Mouse (Mus musculus) stomach, postnatal 0 days (tissue): ENCODE results near the gene Vps35l.

Experiments
- CTCF ChIP-seq: IDR thresholded peaks from 2 replicates; pipeline ENCODE4 v1.5.1; 2016; ENCODE audit warnings: antibody characterized with exemption, low read depth, mild to moderate bottlenecking, moderate library complexity
- EP300 ChIP-seq: optimal IDR thresholded peaks from 2 replicates; pipeline ENCODE3; 2016; ENCODE audit warnings: antibody characterized with exemption

GRCm38 (mm10) chr7:118710776-118711175 lies 29.2 kb upstream of the Vps35l start:
- TF ChIP-seq CTCF (no peak), EP300 (no peak)
